Mouse (Mus musculus): ENCODE data around the gene Rnf141. TPM values are rescaled to one million over a fixed set of nuclear protein-coding genes. Genes with fewer than 3 reads are reported as not detected.

Rnf141 gene
- total RNA-seq, 2 experiments from 2014 or later, result 26.2 to 34.9 TPM

DNA sequence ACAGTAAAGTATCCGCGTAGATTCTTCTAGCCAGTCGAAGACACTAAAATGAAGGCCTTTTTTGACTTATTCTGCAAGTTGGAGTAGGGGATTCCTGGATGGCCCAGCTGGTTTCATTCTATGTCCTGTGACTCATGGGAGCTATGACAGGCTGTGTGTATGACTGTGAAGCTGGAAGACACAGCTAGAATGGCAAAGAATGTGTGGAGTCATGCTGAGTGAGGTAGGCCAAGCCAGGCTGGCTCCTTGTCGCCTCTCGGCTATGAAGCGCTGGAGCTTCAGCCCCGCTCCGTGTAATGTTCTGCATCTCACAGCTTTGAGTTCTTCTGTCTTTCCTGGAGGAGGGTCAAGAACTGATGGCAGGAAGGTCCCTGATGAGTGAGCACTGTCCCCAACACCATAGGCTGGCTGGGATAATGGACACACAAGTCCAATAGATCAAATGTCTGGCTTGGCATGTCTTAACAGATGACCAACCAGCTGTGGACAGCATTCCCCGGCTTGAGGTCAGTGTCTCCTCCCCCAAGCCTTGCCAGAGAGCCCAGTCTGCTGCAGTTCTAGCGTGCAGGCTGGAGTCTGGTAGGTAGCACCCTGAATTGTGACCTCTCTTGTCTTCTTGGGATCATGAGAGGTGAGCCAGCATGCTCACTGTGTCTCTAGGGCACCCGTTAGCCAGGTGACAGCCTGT is 46.4 kb downstream of the Rnf141 start:
- ATAC-seq (replicated peaks; ENCODE audit: poor library complexity), result no peak

DNA sequence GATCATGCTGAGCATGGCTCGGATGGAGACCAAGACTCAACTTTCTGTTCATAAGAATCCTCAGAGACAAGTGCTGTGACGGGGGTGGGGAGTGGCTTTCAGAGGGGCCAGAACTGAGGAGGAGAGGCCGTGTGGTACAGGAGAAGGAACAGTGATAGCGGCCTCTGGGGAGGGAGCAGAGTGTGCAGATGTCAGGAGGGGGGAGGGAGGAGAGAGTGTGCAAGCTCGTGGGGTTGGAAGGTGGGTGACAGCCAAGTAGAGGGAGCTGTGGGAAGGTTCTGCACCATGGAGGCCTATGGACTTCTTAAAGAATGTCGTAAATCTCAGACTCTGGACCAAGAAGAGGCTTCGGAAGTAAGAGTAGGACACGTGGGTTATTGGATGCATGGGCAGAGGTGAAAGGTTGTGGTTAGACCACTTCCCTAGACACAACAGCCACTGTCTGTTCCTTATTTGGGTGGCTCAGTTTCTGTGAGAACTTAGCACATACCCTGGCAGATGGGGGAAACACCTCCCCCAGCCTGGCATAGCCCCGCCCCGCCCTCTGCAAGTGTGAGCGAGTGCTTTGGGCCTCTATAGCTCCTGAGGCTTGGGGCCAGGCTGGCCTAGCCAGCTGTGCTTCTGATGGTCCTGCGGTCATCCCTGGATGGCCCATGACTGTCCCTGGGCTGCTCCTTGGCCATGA is 47.7 kb downstream of the Rnf141 start:
- peak; percentile 92 for ATAC-seq (replicated peaks; ENCODE audit: poor library complexity)

DNA sequence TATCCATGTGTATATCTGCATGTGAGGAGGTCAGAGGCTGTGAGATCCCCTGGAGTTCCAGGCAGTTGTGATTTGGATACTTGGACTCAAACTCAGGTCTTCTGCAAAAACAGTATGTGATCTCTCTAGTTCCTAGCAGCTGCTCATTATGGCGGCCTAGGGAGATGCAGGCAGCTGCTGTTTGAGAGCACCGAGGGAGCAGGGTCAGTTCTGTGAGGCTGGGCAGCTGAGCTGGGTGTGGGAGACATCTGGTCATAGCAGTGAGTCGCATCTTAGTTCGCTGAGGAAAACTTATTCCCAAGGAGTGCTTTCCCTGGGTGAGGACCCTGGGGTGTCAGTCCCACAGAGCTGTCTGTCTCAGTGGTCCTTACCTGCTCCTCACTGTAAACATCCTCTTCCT is 49.5 kb downstream of the Rnf141 start:
- ATAC-seq (replicated peaks; ENCODE audit: poor library complexity), result no peak

DNA sequence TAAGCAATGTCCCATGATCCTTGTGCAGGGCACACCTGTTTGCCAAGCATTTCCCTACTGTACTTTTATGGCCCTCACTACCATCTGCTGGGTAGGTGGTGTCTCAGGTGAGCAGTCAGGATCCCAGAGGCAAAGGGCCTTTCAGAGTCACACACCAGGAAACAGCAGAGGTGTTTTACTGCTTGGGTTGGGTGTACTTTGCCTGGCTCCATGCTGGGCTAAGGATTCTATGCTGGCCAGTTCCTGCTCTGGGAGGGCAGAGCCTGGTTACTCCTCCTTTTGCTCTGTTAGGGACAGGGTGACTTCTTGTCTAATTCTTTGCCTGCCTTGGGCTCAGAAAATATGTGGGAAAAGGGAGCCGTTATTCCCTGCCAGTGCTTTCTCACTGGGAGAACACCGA is 51.4 kb downstream of the Rnf141 start:
- ATAC-seq (replicated peaks; ENCODE audit: poor library complexity), result no peak

DNA sequence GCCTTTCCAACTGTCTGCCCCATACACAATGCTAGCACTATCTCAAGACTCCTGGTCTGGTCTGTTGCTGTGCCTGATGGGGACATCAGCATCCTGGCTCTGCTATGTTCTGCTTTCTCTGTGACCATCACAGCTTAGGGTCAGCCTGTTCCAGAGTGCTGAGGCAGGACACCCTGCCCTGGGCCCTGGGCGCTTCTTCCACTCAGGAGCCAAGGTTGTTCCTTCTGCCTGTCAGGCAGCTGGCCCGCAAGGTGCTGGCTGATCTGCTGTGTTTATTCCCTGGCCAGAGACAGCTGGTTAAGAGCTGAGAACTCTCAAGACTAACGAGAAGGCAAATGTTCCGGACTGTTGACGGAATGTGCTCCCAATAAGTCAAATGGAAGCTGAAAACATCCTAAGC is 52.1 kb downstream of the Rnf141 start:
- no peak for ATAC-seq (replicated peaks; ENCODE audit: poor library complexity)

DNA sequence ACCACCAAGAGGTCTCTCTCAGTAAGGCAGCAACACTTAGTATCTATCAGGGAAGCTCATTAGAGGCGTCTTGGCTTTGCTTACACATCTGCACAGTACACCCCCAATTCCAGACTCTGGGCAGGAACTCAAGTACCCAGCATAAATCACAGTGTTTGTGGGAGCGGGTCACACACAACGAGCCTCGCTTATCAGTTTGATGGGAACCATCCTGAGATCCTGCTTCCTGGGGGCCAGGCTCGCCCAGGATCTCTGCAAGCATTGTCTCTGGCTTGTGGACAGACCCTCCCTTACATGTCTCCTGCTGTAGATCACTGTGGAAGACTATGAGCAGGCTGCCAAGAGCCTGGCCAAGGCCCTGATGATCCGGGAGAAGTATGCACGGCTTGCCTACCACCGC is 53.4 kb downstream of the Rnf141 start:
- no peak for ATAC-seq (replicated peaks; ENCODE audit: poor library complexity)

DNA sequence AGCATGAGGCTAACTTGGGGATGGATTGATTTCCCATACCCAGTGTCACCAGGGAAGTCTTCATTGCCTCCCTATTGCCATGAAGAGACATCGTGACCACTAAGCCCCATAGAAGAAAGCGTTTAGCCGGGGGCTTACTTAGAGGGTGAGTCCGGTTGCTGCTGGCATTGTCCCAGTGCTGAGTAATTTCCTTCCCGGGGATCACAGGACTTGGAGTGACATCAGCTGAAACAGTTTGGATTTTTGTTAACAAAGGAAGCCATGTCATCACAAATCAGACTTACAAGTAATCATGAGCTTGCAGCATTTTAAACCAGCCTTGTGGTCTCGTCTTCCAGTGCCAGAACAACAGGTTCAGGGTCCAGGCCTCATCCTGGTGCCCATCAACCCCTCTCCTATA is 56.9 kb downstream of the Rnf141 start:
- ATAC-seq (replicated peaks; ENCODE audit: poor library complexity), result no peak

DNA sequence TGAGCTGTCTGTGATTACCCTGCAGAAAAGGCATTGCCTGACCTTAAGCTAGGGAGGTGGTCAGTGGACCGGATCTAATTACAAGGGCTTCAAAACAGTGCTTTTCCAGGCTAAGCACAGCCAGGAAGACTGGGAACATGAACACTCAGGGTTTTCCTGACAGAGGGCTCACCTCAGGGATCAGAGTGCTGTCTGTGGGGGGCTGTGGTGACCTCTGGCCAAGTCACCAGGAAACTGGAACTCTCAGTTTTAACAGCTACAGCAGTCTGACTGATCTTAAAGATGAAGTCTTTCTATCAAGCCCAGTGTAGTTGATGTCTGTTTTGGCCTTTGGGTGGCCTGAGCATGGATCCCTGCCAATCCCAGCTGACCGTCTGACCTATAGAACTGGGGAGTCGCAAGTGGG is 58.5 kb downstream of the Rnf141 start:
- ATAC-seq (replicated peaks; ENCODE audit: poor library complexity), result no peak

DNA sequence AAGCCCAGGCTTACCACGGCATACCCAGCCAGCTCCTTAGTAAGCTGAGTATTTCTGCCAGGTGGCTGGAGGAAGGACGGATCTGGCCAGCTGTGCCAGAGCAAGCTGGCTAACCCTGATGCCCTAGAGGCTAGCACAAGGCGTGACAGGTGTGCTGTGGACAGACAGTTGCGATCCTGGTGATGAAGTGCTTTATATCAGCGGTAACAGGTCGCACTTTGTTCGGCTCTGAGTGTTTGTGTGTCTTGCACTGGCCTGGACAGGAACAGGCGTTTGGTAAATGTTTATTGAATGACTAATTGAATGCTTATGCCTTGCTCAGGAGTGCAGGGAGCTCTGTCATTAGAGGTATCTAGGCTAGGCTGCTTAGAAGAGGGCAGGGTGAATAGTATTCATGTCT is 59.3 kb downstream of the Rnf141 start:
- ATAC-seq (replicated peaks; ENCODE audit: poor library complexity), result no peak

DNA sequence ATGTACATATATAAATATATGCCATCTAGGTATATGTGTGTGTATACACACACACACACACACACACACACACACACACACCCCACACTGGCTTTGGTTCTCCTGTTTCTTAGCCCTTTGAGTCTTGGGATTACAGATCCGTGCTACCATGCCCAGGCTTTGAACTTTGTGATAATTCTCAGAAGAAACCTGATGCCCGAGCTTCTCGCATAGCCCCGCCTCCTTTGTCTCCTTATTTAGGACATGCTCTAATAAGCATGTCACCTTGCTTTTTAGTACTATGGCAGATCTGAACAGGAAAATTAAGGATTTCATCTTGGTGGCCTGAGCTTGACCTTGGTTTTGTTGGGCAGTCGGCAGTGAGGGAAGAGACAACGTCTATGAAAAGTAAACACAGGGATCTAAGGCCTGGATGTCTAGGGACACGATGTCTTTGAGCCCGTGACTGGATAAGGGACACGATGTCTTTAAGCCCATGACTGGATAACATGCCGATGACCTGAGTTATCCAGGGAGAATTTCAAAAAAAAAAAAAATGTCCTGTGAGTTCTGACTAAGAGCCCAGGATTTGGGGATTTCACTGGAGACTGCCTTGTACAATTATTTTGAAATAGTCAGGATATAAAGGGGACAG is 61.3 kb downstream of the Rnf141 start:
- ATAC-seq (replicated peaks; ENCODE audit: poor library complexity), result no peak

DNA sequence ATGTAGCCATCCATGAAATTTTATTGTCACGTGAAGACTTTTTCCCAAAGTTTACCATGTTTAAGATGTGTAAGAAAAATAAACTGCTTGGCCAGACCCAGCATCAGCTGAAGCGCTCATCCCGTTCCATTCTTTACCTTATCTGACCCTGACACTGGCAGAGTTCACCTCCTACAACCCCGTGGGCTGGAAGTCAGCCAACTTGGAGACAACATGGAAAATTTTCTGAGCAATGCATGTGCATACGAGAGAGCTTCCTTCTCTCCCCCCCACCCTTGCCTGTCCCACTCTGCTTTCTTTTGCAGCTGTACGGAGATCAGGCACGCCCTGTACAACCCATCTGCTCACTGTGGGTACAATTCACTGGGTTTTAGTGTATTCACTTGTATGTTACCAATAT is 62.1 kb downstream of the Rnf141 start:
- peak; percentile 52 for ATAC-seq (replicated peaks; ENCODE audit: poor library complexity)

DNA sequence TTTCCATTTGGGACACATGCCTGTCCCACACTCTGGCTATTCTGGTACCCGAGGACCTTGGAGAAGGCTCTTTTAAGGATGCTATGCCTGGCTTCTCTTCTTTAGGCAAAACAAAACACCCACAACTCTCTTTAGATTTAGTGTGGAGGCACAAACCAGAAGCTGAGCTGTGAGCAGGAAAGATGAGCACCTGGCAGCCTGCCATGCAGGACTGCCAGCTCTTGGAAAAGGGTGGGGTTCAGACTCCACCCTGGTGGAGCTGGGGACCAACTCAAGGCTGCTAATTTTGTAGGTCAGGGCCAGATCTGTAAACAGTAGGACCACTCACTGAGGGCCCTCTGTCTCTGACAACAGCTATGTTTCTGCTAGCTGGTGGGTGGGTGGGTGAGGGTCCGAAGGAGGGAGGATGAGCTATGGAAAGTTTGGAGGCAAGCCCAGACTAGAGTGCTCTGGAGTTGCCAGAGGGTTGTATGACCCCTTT is 63.0 kb downstream of the Rnf141 start:
- peak; percentile 45 for ATAC-seq (replicated peaks; ENCODE audit: poor library complexity)

DNA sequence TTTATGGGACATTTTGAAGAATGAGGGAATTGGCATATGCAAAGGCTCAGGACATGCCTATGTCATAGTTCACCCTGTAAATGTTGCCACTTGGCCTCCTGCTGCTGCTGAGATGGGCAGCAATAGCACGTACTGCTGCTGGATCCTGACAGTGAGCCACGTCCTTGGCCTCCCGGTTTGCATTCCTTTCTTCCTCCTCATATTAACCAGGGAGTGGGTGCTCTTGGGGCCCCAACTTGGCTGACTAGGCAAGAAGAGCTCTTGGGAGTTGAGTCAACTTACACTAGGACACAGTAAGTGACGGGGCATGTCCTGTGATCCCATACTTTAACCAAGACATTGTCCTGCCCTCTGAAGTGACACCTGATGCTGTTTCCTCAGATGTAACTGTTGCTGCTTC is 63.7 kb downstream of the Rnf141 start:
- ATAC-seq (replicated peaks; ENCODE audit: poor library complexity), result no peak

DNA sequence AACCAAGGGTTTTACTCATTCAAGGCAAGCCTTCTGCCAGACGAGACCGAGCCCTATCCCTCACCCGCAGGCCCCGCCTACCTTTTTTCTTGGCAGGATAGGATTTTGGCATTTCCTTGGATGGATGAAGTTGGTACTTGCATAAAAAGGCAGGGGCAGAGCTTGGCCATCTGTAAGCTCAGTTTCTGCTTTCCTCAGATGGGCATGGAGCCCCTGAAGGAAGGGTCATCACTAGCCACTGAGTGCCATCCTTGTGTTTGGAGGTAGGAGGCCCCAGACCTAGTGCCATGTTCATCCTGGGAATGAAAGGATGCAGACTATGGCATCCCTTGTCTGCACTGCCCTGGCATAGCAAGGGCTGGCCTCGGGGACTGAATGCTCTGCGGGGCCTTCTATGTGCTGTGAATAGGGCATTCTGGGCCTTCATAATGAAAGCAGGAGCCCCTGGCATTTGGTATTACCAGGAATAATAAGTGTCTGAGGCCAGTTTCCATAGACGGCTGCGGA is 64.6 kb downstream of the Rnf141 start:
- ATAC-seq (replicated peaks; ENCODE audit: poor library complexity), result no peak

DNA sequence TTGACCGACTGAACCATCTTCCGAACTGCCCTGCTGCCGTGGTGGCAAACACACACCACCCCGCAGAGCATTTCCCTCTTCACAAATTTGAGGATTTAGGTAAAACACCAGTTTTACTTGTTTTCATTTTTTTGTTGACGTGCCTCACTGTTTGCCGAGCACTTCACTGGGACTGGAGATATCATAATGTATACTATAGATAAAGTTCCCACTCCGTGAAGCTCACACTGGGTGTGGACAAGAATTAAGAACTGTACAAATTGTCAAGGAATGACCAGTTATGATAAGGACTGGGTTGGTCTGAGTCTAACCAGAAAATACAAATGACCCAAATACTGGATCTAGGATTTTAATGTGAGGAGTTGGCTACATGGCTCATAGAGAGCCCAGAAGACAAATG is 65.3 kb downstream of the Rnf141 start:
- no peak for ATAC-seq (replicated peaks; ENCODE audit: poor library complexity)

DNA sequence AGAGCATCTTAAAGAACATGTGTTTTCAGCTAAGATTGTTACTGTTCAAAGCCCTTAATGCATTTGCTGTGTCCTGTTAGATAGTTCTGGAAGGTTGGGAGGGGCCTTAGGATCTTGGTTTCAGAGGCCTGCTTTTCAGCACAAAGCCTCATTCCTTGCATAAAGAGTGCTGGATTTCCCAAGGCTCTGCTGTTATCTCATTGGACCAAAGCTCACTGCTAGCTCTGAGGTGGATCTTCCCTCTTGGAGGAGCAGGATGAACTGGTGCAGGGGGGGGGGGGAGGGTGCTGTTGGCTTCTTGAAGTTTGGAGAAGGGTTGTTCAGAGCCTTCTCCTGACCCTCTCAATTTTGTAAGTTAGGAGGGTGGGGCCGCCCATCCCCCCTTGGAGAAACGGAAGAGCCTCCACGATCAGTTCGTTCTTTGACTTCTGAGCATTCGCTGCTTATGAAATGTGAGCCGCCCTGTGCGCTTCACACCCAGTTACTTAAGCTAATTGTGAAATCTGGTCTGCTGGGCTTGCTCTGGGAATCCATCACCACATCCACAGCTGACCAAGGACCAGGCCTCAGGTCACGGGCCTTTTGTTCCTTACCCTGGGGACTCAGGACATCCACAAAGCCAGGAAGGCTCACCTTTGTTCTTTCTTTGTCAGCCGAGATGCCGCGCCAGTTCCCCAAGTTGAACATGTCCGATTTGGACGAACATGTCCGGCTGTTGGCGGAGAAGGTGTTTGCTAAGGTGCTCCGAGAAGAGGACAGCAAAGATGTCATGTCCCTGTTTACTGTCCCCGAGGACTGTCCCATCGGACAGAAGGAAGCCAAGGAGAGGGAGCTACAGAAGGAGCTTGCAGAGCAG is 66.9 kb downstream of the Rnf141 start:
- no peak for ATAC-seq (replicated peaks; ENCODE audit: poor library complexity)

DNA sequence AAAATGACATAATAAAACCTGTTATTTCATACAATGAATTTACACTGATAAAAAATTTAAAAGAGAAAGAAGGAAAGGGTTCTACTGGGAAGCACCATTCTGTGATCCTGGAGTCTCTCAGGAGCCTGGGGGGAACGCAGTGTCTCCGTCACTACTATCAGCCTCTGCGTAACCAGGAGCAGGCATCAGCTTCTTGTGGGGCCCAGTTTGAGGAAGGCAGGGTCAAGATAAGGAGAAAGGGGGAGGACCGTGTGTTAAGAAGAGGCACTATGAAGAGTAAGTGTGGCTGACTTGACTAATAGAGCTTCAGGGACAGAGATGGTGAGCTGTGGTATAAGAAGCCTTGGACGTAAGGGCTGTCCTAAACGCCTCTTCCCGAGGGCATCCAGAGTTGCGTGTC is 69.6 kb downstream of the Rnf141 start:
- peak; percentile 68 for ATAC-seq (replicated peaks; ENCODE audit: poor library complexity)

DNA sequence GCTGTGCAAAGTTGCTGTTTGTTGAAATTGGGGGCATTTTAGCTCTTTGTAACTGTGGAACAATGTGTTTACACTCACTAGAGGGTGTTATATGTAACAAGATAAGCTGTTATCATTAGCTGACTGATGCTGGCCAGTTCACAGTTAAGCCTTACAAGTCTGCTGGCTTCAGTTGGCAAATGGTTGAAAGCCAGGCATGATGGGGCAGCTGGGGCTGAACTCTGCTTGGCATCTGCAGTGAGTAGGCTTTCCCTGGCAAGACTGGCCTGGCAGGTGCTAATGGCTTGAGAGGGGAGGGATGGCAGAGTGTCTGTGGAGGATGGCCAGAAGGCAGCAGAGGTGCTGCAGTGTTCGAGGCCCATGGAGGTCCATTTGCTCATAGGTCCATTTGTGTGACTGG is 70.2 kb downstream of the Rnf141 start:
- peak; percentile 32 for ATAC-seq (replicated peaks; ENCODE audit: poor library complexity)

DNA sequence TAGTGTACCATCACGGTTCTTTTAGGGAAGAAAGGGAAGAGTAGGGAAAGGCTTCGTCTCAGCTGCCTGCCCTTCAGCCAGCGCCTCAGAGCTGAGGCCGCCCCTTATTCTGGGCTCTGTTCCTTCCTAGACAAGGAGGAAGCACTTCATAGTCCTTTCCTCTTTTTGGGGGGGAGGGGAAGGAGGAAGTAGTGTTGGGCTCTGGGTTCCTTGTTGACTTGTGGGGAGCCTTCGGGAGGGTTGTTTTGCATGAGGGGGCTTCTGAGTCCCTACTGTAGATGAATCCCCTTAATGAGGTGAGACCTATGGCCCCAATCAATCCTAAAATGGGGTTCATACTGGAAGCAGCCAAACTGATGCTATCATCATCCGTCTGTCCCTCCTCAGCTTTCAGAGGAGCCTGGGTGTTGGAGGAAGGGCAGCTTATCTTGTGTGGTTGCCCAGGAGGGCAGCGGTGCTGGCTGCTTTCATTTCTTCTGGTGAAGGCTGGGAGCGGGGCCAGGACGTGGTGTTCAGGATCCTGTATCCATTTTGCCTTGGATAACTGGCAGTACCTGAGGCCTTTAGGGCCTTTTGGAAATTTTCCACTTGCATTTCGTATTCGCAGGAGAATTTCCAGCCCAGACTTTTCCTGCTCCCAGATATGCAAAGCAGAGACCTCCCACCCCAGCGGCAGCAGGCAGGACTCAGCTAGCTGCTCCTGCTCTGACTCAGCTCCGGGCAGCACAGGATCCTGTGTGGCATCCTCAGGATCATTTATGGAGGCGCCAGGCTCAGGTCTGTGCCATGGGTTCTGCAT is 70.9 kb downstream of the Rnf141 start:
- peak; percentile 33 for ATAC-seq (replicated peaks; ENCODE audit: poor library complexity)

DNA sequence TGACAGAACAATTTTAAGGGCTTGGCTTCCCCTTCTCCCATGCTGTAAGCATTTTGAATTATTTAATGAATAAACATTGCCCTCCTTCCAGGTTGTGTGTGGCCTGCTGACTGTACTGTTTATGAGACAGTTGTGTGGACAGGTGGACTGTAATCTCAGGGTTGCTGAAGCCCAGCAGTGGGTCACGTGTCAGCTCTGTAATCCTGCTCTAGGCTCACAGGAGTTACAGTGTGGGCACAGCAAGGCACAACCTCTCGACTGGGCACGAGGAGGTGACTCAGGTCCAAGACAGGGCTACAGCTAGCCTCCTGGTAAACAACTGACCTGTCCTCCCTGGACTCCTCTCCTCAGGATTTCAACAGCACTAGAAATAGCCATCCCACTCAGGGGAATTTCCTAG is 71.9 kb downstream of the Rnf141 start:
- ATAC-seq (replicated peaks; ENCODE audit: poor library complexity), result no peak

Measured in megakaryocyte progenitor cell, adult 5-6 weeks (primary cell).